Mouse (Mus musculus) stomach, embryonic 14.5 days (tissue): ENCODE measurements around the gene U2af2. TPM values are rescaled to one million over a fixed set of nuclear protein-coding genes. Genes with fewer than 3 reads are reported as not detected.

ENCODE experiments used
- ATAC-seq: fragments of 200-750 bp; cut with Nextera tagmentation; 2 replicates; pipeline ENCODE4 v1.8.0; 2017; ENCODE audit warnings: low read depth, moderate TSS enrichment; ENCODE audit not compliant: insufficient number of reproducible peaks, insufficient read depth, low FRiP score
- H3K27ac ChIP-seq: fragments of 300-500 bp; sonication (generic); 2 replicates; pipeline ENCODE4 v1.5.1; 2014; ENCODE audit warnings: mild to moderate bottlenecking, low read length, moderate library complexity, mixed read lengths
- H3K27me3 ChIP-seq: fragments of 300-500 bp; sonication (generic); 2 replicates; pipeline ENCODE4 v1.6.1; 2014; ENCODE audit warnings: low read length, control low read depth, mixed read lengths; ENCODE audit not compliant: control insufficient read depth, insufficient read depth
- H3K36me3 ChIP-seq: fragments of 300-500 bp; sonication (generic); 2 replicates; pipeline ENCODE4 v1.6.1; 2014; ENCODE audit warnings: mild to moderate bottlenecking, control low read depth, low read length, moderate library complexity, mixed read lengths; ENCODE audit not compliant: control insufficient read depth, insufficient read depth
- H3K4me1 ChIP-seq: fragments of 300-500 bp; sonication (generic); 2 replicates; pipeline ENCODE4 v1.6.1; 2014; ENCODE audit warnings: low read length, control low read depth, mixed read lengths; ENCODE audit not compliant: control insufficient read depth, insufficient read depth
- H3K4me2 ChIP-seq: fragments of 300-500 bp; sonication (generic); replicated peaks from 2 replicates; pipeline ENCODE4 v1.6.1; 2014; ENCODE audit warnings: low read depth, low read length, control low read depth
- H3K4me3 ChIP-seq: fragments of 300-500 bp; sonication (generic); 2 replicates; pipeline ENCODE4 v1.5.1; 2014; ENCODE audit warnings: low read depth, low read length, control low read depth
- H3K9ac ChIP-seq: fragments of 300-500 bp; sonication (generic); replicated peaks from 2 replicates; pipeline ENCODE4 v1.6.1; 2014; ENCODE audit warnings: low read depth, mild to moderate bottlenecking, control low read depth, low read length, moderate library complexity, mixed read lengths
- H3K9me3 ChIP-seq: fragments of 300-500 bp; sonication (generic); 2 replicates; pipeline ENCODE4 v1.6.1; 2016; ENCODE audit warnings: low read depth, low read length, control low read depth; ENCODE audit not compliant: control insufficient read depth
- WGBS: fragments of 180-500 bp; shearing (Covaris S2); extraction: QIAGEN DNeasy Blood & Tissue Kit; methylation state at CpG from one replicate; pipeline ENCODE4 v1.1.7; 2014; 5-methylcytosine and 5-hydroxymethylcytosine counted together
- polyA plus RNA-seq: library from polyadenylated mRNA; unstranded; fragments of >200 nt; fragmentation: Nextera tagmentation; extraction: Ambion mirVana; gene quantifications from 2 replicates; pipeline ENCODE4 v1.2.1, GENCODE M21; 2014

U2af2 gene
- polyA plus RNA-seq, 1 experiment from 2014 or later: 106 TPM

GRCm38 (mm10) chr7:5044981-5045380 is 17.0 kb upstream of the U2af2 start:
- WGBS: 77% methylated on average over 2 of the region's 2 CpGs
- Histone ChIP-seq H3K4me3 (no peak overlapping the region), H3K4me2 (no peak overlapping the region), H3K27ac (no peak overlapping the region), H3K36me3 (no peaks in the 10 kb centered on the region), H3K4me1 (no peaks in the 10 kb centered on the region), H3K9me3 (no peaks in the 10 kb centered on the region), H3K27me3 (no peaks in the 10 kb centered on the region), H3K9ac (no peak overlapping the region)
- ATAC-seq: no peak

GRCm38 (mm10) chr7:5046112-5046511 is 15.8 kb upstream of the U2af2 start:
- 75% methylated on average over 2 of the region's 2 CpGs for WGBS

GRCm38 (mm10) chr7:5047313-5047712 is 14.6 kb upstream of the U2af2 start:
- no peak overlapping the region for H3K27ac ChIP-seq
- no peaks in the 10 kb centered on the region for H3K36me3 ChIP-seq
- no peak overlapping the region for H3K4me2 ChIP-seq
- ATAC-seq: no peak
- WGBS: 25% methylated on average over 2 of the region's 2 CpGs
- H3K27me3 ChIP-seq: no peaks in the 10 kb centered on the region
- no peaks in the 10 kb centered on the region; the same call in 1 of the 2 replicates for H3K4me1 ChIP-seq
- H3K9me3 ChIP-seq: no peaks in the 10 kb centered on the region
- no peak overlapping the region for H3K9ac ChIP-seq
- H3K4me3 ChIP-seq: no peak overlapping the region

More at GRCm38 (mm10) chr7:5046112-5046511, 15.8 kb upstream of the U2af2 start:
- H3K27ac ChIP-seq: no peak overlapping the region
- H3K27me3 ChIP-seq: no peaks in the 10 kb centered on the region
- no peaks in the 10 kb centered on the region for H3K9me3 ChIP-seq
- no peak overlapping the region for H3K9ac ChIP-seq
- no peak overlapping the region for H3K4me2 ChIP-seq
- no peak for ATAC-seq
- no peaks in the 10 kb centered on the region for H3K36me3 ChIP-seq
- H3K4me1 ChIP-seq: no peaks in the 10 kb centered on the region
- no peak overlapping the region for H3K4me3 ChIP-seq

GRCm38 (mm10) chr7:5051193-5052192 is 10.4 kb upstream of the U2af2 start, which contains the start of gene Zfp580:
Gene Zfp580, plus strand, starts transcription at chr7:5051538.
- Histone ChIP-seq H3K9me3 (no peaks in the 10 kb centered on the region), H3K36me3 (no peaks in the 10 kb centered on the region), H3K4me3 (peak within 1 kb of the TSS; percentile 77), H3K9ac (peak within 1 kb of the TSS; percentile 78), H3K4me2 (peak within 1 kb of the TSS; percentile 91), H3K4me1 (peaks cover 16% of the 10 kb centered on the region), H3K27ac (peak within 1 kb of the TSS; percentile 63; the same call in 1 of the 2 replicates), H3K27me3 (peaks cover 21% of the 10 kb centered on the region)
- under 1% methylated on average over 65 of the region's 65 CpGs for WGBS
- peak; percentile 68; the same call in 1 of the 2 replicates for ATAC-seq

GRCm38 (mm10) chr7:5052438-5052837 is 9.5 kb upstream of the U2af2 start:
- H3K4me3 ChIP-seq: peak overlapping the region; percentile 77
- H3K27ac ChIP-seq: no peak overlapping the region
- no peaks in the 10 kb centered on the region for H3K36me3 ChIP-seq
- WGBS: under 1% methylated on average over 12 of the region's 12 CpGs
- H3K4me2 ChIP-seq: peak overlapping the region; percentile 91
- no peak for ATAC-seq
- H3K9ac ChIP-seq: peak overlapping the region; percentile 30; the same call in 1 of the 2 replicates
- H3K9me3 ChIP-seq: no peaks in the 10 kb centered on the region
- peaks cover 21% of the 10 kb centered on the region for H3K27me3 ChIP-seq
- peaks cover 16% of the 10 kb centered on the region for H3K4me1 ChIP-seq

- H3K36me3 ChIP-seq: no peaks in the 10 kb centered on the region
- H3K9me3 ChIP-seq: no peaks in the 10 kb centered on the region
- ATAC-seq: no peak
- H3K27ac ChIP-seq: no peak overlapping the region
- peak overlapping the region; percentile 30; the same call in 1 of the 2 replicates for H3K9ac ChIP-seq
- H3K27me3 ChIP-seq: peaks cover 23% of the 10 kb centered on the region
- peaks cover 16% of the 10 kb centered on the region for H3K4me1 ChIP-seq
- H3K4me3 ChIP-seq: peak overlapping the region; percentile 77
- WGBS: 4% methylated on average over 45 of the region's 45 CpGs
- peak overlapping the region; percentile 91 for H3K4me2 ChIP-seq
Observed at GRCm38 (mm10) chr7:5052931-5053343, 9.0 kb upstream of the U2af2 start.

GRCm38 (mm10) chr7:5053456-5054179 is 8.3 kb upstream of the U2af2 start:
- Histone ChIP-seq H3K27me3 (peaks cover 23% of the 10 kb centered on the region), H3K36me3 (no peaks in the 10 kb centered on the region), H3K4me2 (peak overlapping the region; percentile 91), H3K4me1 (peaks cover 16% of the 10 kb centered on the region), H3K9me3 (no peaks in the 10 kb centered on the region), H3K27ac (no peak overlapping the region), H3K4me3 (peak overlapping the region; percentile 77), H3K9ac (peak overlapping the region; percentile 30; the same call in 1 of the 2 replicates)
- 9% methylated on average over 32 of the region's 32 CpGs for WGBS
- ATAC-seq: no peak

GRCm38 (mm10) chr7:5056651-5057263 is 5.2 kb upstream of the U2af2 start:
- H3K36me3 ChIP-seq: no peaks in the 10 kb centered on the region
- under 1% methylated on average over 55 of the region's 55 CpGs for WGBS
- H3K4me2 ChIP-seq: peak overlapping the region; percentile 60
- H3K27ac ChIP-seq: no peak overlapping the region; the same call in 1 of the 2 replicates
- peak overlapping the region; percentile 64 for H3K9ac ChIP-seq
- peaks cover 23% of the 10 kb centered on the region for H3K27me3 ChIP-seq
- peaks cover 16% of the 10 kb centered on the region for H3K4me1 ChIP-seq
- H3K9me3 ChIP-seq: no peaks in the 10 kb centered on the region
- peak overlapping the region; percentile 49 for H3K4me3 ChIP-seq
- no peak for ATAC-seq
